Mouse (Mus musculus): ENCODE data around the gene P3h3. TPM values are rescaled to one million over a fixed set of nuclear protein-coding genes. Genes with fewer than 3 reads are reported as not detected.

Gene P3h3
- total RNA-seq (2023) = under 1 TPM; 0.55 to 0.61 TPM

GRCm38 (mm10) chr6:124856916-124857839, at the start of gene P3h3:
P3h3 (minus strand) TSS chr6:124857752.

GRCm38 (mm10) chr6:124887986-124888385, 30.4 kb upstream of the P3h3 start, which contains the start of gene Cd4:
Cd4 (minus strand) TSS chr6:124888221.

GRCm38 (mm10) chr6:124863658-124864298, 6.2 kb upstream of the P3h3 start, which contains the start of gene Gpr162:
Gpr162 (minus strand) TSS chr6:124863983.

DNA sequence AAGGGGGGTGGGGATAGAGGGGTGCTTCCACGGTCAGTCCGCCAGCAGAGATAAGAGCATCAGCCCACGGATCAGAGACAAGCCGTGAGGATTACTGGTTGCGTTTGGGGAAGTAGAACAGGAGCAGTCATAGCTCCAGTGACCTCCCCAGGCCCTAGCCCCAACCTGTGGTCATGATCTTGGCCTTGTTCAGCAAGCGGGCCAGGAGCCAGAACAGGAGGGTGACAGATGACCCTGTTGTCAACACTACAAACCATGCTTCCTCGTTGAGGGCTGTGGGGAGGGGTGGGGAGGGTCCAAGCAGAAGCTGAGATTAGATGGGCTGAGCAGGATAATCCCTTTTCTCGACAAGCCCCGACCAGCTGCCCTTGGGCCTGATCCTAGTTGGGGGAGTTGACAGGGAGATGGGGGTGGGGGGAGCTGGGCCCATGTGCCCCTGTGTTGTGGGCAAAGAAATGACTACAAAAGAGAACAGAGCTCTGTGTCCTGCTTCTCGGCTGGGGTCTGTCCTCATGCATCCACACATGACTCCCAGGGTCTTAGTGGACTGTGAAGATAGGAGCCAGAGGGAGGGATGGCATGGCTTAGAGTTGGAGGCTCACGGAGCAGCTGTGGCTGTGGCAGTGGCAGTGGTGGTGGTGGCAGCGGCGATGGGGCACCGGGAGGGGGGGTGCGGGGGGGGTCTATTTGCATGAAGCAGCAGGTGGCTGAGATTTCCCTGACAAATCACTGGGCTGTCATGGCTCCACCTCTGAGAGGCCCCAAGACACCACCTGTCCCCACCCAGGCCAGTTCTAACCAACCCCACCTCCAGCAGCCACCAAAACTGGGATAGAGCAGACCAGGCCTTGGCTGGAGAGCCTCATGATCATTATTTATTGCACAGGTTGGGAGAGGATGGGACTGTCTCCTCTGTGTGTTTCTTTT, 17.0 kb downstream of the P3h3 start, which contains the start of gene Gnb3:
Gene Gnb3 (minus strand): TSS at position 35 of the 927 bp plus-strand sequence.

DNA sequence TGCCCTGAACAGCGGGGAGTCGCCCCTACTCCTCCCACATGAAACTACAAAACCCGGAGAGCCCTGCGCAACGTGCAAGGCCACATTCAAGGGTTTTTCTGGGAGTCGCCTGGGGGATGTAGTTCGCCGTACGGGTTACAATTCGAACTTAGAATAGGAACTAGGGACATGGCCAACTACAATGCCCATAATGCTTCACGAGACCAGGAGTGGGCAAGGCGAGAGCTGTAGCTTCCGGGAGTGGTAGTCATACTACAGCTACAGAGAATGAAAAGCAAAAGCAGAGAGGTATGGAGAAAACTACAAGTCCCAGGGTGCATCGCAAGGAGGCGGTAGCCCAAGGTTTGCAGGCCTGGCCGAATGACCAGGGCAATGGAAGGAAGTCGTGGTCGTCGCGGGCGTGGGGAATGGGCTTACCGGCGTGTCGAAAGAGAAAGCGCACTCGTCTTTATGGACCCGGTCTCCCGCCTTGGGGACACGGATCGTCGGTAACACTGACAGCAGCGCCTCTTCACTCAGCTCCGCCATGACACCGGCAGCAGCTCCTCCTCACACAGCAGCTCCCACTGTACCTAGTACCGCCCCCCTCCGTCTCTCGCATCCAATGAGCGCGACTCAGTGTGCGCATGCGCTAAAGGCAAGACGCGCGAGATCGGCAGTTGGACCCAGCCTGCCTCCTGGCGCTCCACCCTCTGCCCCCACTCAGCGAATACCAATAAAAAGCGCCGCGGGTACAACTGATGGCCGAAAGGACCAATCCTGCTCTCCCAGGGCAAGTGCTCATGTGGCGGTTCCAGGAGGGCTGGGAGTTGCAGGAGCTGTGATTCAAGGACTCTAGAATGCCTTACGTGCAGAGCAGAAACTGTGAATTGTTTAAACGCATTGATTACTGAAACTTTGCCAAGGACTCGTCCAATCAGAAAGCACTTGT, 28.4 kb downstream of the P3h3 start, which contains the start of the genes Usp5 and Cdca3:
Gene Usp5 (minus strand): TSS at position 617 of the 931 bp plus-strand sequence.
Gene Cdca3 (plus strand): TSS at position 680 of the 931 bp plus-strand sequence.

DNA sequence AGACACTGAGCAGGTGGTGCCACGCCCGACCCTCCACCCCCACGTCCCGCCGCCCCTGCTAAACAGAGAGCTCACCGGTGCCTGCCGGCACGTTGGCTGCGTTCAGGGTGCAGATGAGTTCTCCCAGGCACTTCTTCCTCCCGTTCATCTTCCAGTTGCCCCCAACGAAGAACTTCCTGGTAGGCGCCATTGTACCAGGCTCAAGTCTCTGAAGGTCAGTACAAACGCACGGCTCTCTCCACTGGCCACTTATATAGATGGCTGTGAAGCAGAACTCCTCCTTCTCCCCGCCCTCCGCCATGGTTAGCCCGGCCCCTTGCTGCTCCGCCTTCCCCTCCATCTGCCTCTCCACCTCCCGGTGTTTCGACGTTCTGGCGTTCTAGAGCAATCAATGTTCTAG, 43.6 kb downstream of the P3h3 start, which contains the start of gene Tpi1:
Gene Tpi1 (minus strand): TSS at position 364 of the 400 bp plus-strand sequence.

DNA sequence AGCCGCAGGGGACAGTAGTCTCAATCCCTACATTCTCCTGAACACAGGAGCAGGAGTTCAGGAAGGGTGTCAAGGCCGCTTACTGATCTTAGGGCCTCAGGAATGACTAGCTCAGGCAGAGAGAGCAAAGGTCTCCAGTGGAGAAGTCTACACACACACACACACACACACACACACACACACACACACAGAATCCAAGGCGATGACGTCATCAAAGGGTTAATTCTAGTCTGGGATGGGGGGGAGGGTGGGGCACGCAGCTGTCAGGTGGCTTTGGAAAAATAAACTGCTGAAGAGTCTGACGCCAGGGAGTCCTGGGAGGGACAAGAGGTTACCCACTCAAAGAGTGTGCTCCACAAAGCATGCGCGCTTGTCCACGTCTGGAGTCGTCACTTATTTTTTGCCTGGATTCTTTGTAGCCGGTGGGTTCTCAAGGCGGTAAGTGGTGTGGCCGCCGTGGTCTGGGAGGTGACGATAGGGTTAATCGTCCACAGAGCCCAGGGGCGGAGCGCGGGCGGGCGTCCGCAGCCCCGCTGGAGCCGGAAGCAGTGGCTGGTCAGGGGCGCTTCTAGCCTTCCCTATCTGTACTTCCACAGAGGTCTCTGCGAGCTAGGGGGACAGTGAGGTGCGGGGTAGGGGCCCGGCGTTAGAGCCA, 49.1 kb downstream of the P3h3 start, which contains the start of gene Spsb2:
Gene Spsb2 (plus strand): TSS at position 304 of the 655 bp plus-strand sequence.

Other genes starting within 250 kb of the P3h3 start
- gene C1s2, start 221.7 kb downstream of the P3h3 start, total RNA-seq (2023) = under 1 TPM in 1 of 2 experiments, not detected in 1; 0.13 TPM
- gene Lpcat3, start 194.7 kb downstream of the P3h3 start, total RNA-seq (2023) = 10 to 100 TPM; 55.6 to 64.5 TPM
- 10 to 100 TPM; 53.2 to 62.5 TPM for gene Emg1, start 145.6 kb downstream of the P3h3 start, total RNA-seq (2023)
- 100 to 1,000 TPM; 119 to 130 TPM for gene Phb2, start 145.4 kb downstream of the P3h3 start, total RNA-seq (2023)
- gene Ptpn6, start 119.0 kb downstream of the P3h3 start, total RNA-seq (2023) = 100 to 1,000 TPM; 378 to 393 TPM
- 100 to 1,000 TPM; 116 to 117 TPM for gene Grcc10, start 116.4 kb downstream of the P3h3 start, total RNA-seq (2023)
- gene Gm45234, start 101.7 kb downstream of the P3h3 start, total RNA-seq (2023) = 1 to 10 TPM in 1 of 2 experiments, not detected in 1; 1.1 TPM
- 10 to 100 TPM; 32.0 to 35.9 TPM for gene Atn1, start 101.2 kb downstream of the P3h3 start, total RNA-seq (2023)
- not detected for gene Eno2, start 88.1 kb downstream of the P3h3 start, total RNA-seq (2023)
- not detected for gene Lrrc23, start 78.0 kb downstream of the P3h3 start, total RNA-seq (2023)
- 10 to 100 TPM; 21.0 to 23.8 TPM for gene Spsb2, start 49.1 kb downstream of the P3h3 start, total RNA-seq (2023)
- 100 to 1,000 TPM; 131 to 139 TPM for gene Tpi1, start 43.5 kb downstream of the P3h3 start, total RNA-seq (2023)
- 10 to 100 TPM; 58.2 to 61.3 TPM for gene Usp5, start 28.3 kb downstream of the P3h3 start, total RNA-seq (2023)
- gene Cdca3, start 28.2 kb downstream of the P3h3 start, total RNA-seq (2023) = 10 to 100 TPM; 77.1 to 93.0 TPM
- not detected for gene Gnb3, start 17.5 kb downstream of the P3h3 start, total RNA-seq (2023)
- under 1 TPM in 1 of 2 experiments, not detected in 1; 0.15 TPM for gene Gpr162, start 6.2 kb upstream of the P3h3 start, total RNA-seq (2023)
- under 1 TPM in 1 of 2 experiments, not detected in 1; 0.24 TPM for gene Cd4, start 30.5 kb upstream of the P3h3 start, total RNA-seq (2023)
- 1 to 10 TPM in 1 of 2 experiments, under 1 TPM in 1; 0.44 to 1.2 TPM for gene Lag3, start 54.0 kb upstream of the P3h3 start, total RNA-seq (2023)
- gene Ptms, start 62.4 kb upstream of the P3h3 start, total RNA-seq (2023) = 100 to 1,000 TPM in 1 of 2 experiments, 10 to 100 TPM in 1; 99.4 to 117 TPM
- 10 to 100 TPM; 89.4 to 93.4 TPM for gene Mlf2, start 73.6 kb upstream of the P3h3 start, total RNA-seq (2023)
- gene Cops7a, start 107.8 kb upstream of the P3h3 start, total RNA-seq (2023) = 10 to 100 TPM; 19.9 to 22.1 TPM
- gene Pianp, start 138.9 kb upstream of the P3h3 start, total RNA-seq (2023) = not detected
- gene Zfp384, start 151.4 kb upstream of the P3h3 start, total RNA-seq (2023) = 10 to 100 TPM; 68.3 to 71.3 TPM
- 10 to 100 TPM; 63.2 to 66.2 TPM for gene Ing4, start 182.0 kb upstream of the P3h3 start, total RNA-seq (2023)
- 10 to 100 TPM; 14.2 to 19.9 TPM for gene Acrbp, start 191.9 kb upstream of the P3h3 start, total RNA-seq (2023)
- 10 to 100 TPM; 11.4 to 13.2 TPM for gene Lpar5, start 210.2 kb upstream of the P3h3 start, total RNA-seq (2023)
- gene Chd4, start 238.2 kb upstream of the P3h3 start, total RNA-seq (2023) = 100 to 1,000 TPM; 177 to 182 TPM